Mouse (Mus musculus) cerebellum, postnatal 14 days (tissue): ENCODE results near the gene Rpl37a.

Experiments used
- DNase-seq, 2 experiments: peaks; one replicate each; pipeline ENCODE4 v3.0.0; 2021; ENCODE audit warnings: mixed read lengths in 2 of 2

Rpl37a gene

GRCm38 (mm10) chr1:72710753-72711653 is at the start of gene Rpl37a:
Gene Rpl37a (plus strand): TSS chr1:72711290.
- DNase-seq: peak; percentile 97

- DNase-seq: no peak
Measured at GRCm38 (mm10) chr1:72673070-72673469, 38.0 kb upstream of the Rpl37a start.

GRCm38 (mm10) chr1:72696256-72696655 is 14.8 kb upstream of the Rpl37a start:
- no peak for DNase-seq

GRCm38 (mm10) chr1:72698651-72699050 is 12.4 kb upstream of the Rpl37a start:
- peak; percentile 18 to 39 for DNase-seq

- DNase-seq: no peak
Measured at GRCm38 (mm10) chr1:72700479-72700878, 10.6 kb upstream of the Rpl37a start, which contains the start of gene Ankar. Gene Ankar (minus strand): TSS chr1:72700579.

GRCm38 (mm10) chr1:72707525-72707924 is 3.6 kb upstream of the Rpl37a start:
- no peak for DNase-seq

GRCm38 (mm10) chr1:72711684-72712083 is 594 bp downstream of the Rpl37a start:
- no peak for DNase-seq

- no peak for DNase-seq
Measured at GRCm38 (mm10) chr1:72714547-72714946, 3.5 kb downstream of the Rpl37a start.

- DNase-seq: no peak
Measured at GRCm38 (mm10) chr1:72715065-72715464, 4.0 kb downstream of the Rpl37a start.

GRCm38 (mm10) chr1:72715593-72716361 is 4.7 kb downstream of the Rpl37a start:
- no peak for DNase-seq

- DNase-seq: no peak
Measured at GRCm38 (mm10) chr1:72716421-72716820, 5.3 kb downstream of the Rpl37a start.

GRCm38 (mm10) chr1:72716926-72717325 is 5.8 kb downstream of the Rpl37a start:
- peak; percentile 89 to 95 for DNase-seq

- DNase-seq: no peak
Measured at GRCm38 (mm10) chr1:72717540-72717939, 6.5 kb downstream of the Rpl37a start.

GRCm38 (mm10) chr1:72718846-72719245 is 7.8 kb downstream of the Rpl37a start:
- DNase-seq: peak; percentile 75 to 84

GRCm38 (mm10) chr1:72720115-72720725 is 9.1 kb downstream of the Rpl37a start:
- DNase-seq: peak in 1 of 2 experiments; percentile 54

GRCm38 (mm10) chr1:72722646-72723045 is 11.6 kb downstream of the Rpl37a start:
- peak; percentile 50 to 67 for DNase-seq

- DNase-seq: peak; percentile 80 to 85
Measured at GRCm38 (mm10) chr1:72724354-72724753, 13.3 kb downstream of the Rpl37a start.

- no peak for DNase-seq
Measured at GRCm38 (mm10) chr1:72725941-72726340, 14.9 kb downstream of the Rpl37a start.

- no peak for DNase-seq
Measured at GRCm38 (mm10) chr1:72728781-72729180, 17.7 kb downstream of the Rpl37a start.

- DNase-seq: no peak
Measured at GRCm38 (mm10) chr1:72730126-72730525, 19.0 kb downstream of the Rpl37a start.

GRCm38 (mm10) chr1:72733191-72733691 is 22.2 kb downstream of the Rpl37a start:
- no peak for DNase-seq

GRCm38 (mm10) chr1:72736397-72737125 is 25.5 kb downstream of the Rpl37a start:
- DNase-seq: no peak
